Mouse (Mus musculus) adrenal gland, adult 8-10 months (tissue): ENCODE data around the gene Gm3594. TPM values are rescaled to one million over a fixed set of nuclear protein-coding genes. Genes with fewer than 3 reads are reported as not detected.
"Not testable (repeated sequence)": the region's sequence is repeated elsewhere in the genome, so short reads cannot be mapped to it uniquely, and the experiment has no call there.

Source experiments
- DNase-seq: peaks from one replicate; pipeline ENCODE4 v3.0.0; 2022
- total RNA-seq, 4 experiments: library from RNA; stranded (reverse); gene quantifications; 2 replicates each; pipeline ENCODE4 v1.2.4; 2022

Gene Gm3594
- not detected for total RNA-seq

- DNase-seq: not testable (repeated sequence)
Measured at GRCm38 (mm10) chr14:6444511-6444910, at the start of gene Gm3594. Gene Gm3594, minus strand, starts transcription at chr14:6444611.

- not testable (repeated sequence) for DNase-seq
Measured at GRCm38 (mm10) chr14:6486331-6486730, 41.9 kb upstream of the Gm3594 start.

GRCm38 (mm10) chr14:6485541-6485940 lies 41.1 kb upstream of the Gm3594 start:
- not testable (repeated sequence) for DNase-seq

- DNase-seq: not testable (repeated sequence)
Measured at GRCm38 (mm10) chr14:6482126-6482525, 37.7 kb upstream of the Gm3594 start.

GRCm38 (mm10) chr14:6471856-6472255 lies 27.4 kb upstream of the Gm3594 start:
- not testable (repeated sequence) for DNase-seq

GRCm38 (mm10) chr14:6440774-6441173 lies 3.6 kb downstream of the Gm3594 start:
- DNase-seq: not testable (repeated sequence)

- not testable (repeated sequence) for DNase-seq
Measured at GRCm38 (mm10) chr14:6440206-6440605, 4.2 kb downstream of the Gm3594 start.

- not testable (repeated sequence) for DNase-seq
Measured at GRCm38 (mm10) chr14:6426766-6427165, 17.6 kb downstream of the Gm3594 start.

GRCm38 (mm10) chr14:6426353-6426752 lies 18.1 kb downstream of the Gm3594 start:
- not testable (repeated sequence) for DNase-seq

GRCm38 (mm10) chr14:6412382-6412781 lies 32.0 kb downstream of the Gm3594 start, which contains the start of gene Gm3591:
Gene Gm3591, minus strand, starts transcription at chr14:6412482.
- DNase-seq: not testable (repeated sequence)

- DNase-seq: not testable (repeated sequence)
Measured at GRCm38 (mm10) chr14:6390219-6390618, 54.2 kb downstream of the Gm3594 start, which contains the start of gene Gm16440. Gene Gm16440, minus strand, starts transcription at chr14:6390319.

Other genes with a start within 250 kb of the Gm3594 start
- gene Gm21560, start 225.3 kb downstream of the Gm3594 start, total RNA-seq: not detected
- under 1 TPM in 2 of 4 experiments, not detected in 2; 0.31 to 0.92 TPM for gene Gm3411, start 157.4 kb downstream of the Gm3594 start, total RNA-seq
- gene Gm21103, start 139.8 kb downstream of the Gm3594 start, total RNA-seq: not detected
- gene Gm3618, start 100.9 kb downstream of the Gm3594 start, total RNA-seq: not detected
- gene Gm16440, start 54.3 kb downstream of the Gm3594 start, total RNA-seq: not detected
- not detected for gene Gm3591, start 32.1 kb downstream of the Gm3594 start, total RNA-seq
- gene Gm8356, start 92.7 kb upstream of the Gm3594 start, total RNA-seq: not detected
- gene Gm3629, start 146.0 kb upstream of the Gm3594 start, total RNA-seq: under 1 TPM in 1 of 4 experiments, not detected in 3; 0.52 TPM
- gene Gm3460, start 177.8 kb upstream of the Gm3594 start, total RNA-seq: not detected
- gene Gm10251, start 239.6 kb upstream of the Gm3594 start, total RNA-seq: not detected